Mouse (Mus musculus) lung, postnatal 10 days (tissue): ENCODE results near the gene Tesk1.

Experiments
- DNase-seq: peaks from one replicate; pipeline ENCODE4 v3.0.0; 2021

The Tesk1 gene

DNA sequence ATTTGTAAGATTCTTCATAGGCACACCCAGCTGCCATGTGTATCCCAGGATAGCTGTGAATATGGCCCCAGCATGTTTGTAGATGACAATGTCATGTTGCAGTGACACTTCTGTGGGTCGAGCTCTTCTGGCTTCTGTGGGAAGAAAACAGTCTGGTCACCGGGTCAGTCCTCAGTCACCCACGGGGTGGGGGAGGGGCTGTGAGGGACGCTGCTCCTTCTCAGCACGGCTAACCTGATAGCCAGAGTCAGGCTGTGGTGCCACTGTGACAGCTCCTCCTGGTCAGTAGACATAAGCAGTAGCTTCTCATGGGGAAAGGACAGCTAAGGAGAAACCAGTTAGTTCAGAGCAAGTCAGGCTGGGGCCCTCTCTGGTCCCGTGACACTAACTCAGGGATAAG is 54.8 kb downstream of the Tesk1 start:
- no peak for DNase-seq

DNA sequence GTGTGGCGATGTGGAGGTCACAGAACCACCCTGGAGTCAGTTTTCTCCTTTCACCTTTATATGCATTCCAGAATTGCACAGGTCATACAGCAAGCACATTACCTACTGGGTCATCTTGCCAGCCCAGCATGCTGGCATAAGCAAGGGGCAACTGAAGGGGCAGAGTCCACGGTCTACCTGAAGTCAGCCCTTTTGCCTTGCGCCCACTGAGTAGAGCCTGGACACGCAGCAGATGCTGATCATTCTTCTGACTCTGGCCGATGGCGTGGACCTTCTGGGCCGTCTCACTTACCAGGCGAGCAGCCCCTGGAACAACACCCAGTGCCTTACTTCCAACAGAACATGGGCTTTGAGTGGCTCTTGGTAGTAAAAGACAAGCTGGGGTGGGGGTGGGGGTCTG is 55.7 kb downstream of the Tesk1 start:
- DNase-seq = no peak
